Mouse (Mus musculus) thymus, postnatal 10 days (tissue): Measurements from ENCODE around the gene Camk1g.

ENCODE experiments used
- DNase-seq, 2 experiments: peaks; one replicate each; pipeline ENCODE4 v3.0.0; 2021; ENCODE audit warnings: low spot score in 2 of 2

The Camk1g gene

GRCm38 (mm10) chr1:193303096-193303495 is 67.0 kb downstream of the Camk1g start:
- no peak for DNase-seq

DNA sequence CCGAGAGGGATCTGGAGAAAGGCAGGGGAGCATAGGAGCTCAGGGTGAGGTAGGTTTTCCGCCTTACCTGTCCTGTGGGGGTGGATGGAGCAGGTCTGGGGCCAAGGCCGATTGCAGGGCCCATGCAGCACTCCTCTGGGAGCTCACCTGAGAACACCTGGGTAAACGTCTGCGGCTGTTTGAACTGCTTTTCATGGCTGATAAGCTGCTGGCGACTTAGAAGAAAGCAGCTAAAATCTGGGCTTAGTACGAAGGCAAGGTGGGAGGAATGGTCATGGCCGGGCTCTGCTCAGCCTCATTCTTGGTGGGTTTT is 68.0 kb downstream of the Camk1g start:
- no peak for DNase-seq

DNA sequence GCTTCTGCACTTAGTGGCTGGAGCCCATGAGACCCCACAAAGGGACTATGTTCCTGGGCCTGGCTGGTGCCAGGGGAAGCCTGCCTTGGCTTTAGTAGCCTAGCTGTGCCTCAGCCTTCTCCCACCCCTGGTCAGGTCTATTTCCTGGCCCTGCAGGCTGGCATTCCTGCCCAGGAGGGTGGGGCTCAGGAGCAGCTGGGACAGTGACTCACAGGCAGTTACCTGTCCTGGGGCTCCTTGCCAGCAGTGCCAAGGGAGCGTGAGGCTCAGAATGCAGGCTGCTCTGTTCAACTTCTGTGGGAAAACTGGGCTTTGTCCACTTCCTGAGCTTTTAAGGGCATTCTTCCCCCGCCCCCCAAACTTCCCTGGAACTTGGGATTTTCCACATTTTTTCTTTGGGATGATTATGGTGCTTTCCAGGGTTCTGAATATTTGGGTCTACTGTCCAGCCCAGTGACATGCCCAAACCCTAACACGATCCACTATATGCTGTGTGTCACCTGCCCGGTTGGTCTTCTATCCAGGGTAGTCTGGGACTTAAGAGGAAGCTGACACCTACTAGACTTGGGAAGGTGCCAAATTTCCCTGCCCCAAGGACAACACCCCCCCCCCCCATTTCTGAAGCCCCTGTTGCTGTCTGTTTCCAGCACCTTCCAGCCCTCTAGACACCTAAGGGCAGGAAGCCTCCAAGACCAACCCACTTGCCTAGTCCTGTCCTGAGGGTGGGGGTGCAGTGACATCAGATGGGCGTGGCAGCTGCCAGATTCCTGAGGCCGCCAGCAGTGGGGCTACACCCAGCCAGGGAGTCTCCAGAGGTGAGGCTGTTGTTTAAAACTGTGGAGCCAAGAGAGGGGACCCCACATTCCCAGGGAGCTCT is 68.6 kb downstream of the Camk1g start:
- no peak for DNase-seq

- no peak for DNase-seq
Observed at GRCm38 (mm10) chr1:193299995-193300394, 70.1 kb downstream of the Camk1g start.

DNA sequence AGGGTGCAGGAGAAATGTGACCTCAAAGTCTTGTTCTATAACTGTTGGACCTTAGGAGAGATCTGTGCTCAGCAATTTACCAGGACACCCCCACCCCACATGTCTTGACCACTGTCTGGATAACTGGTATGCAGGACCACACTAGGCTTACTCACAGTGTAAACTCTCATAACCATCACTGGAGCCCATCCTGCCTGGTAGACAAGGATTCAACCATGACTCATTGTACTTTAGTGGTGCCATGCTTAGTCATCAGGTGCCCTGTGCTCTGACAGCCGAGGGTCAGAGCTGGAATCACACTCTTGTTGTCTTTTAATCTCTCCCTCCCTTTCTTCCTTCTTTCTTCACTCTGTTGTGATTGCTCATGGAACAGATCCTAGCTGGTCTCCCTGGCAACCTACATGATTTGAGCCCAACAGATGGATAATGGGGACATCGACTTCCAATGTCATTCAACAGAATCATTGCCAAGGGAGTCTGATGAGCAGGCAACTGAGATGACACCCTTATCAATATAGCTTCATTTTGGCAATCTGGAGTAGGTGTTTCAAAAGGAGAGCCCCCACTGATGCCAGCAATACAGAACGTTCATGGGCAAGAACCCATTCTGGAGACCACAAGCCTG is 71.8 kb downstream of the Camk1g start:
- DNase-seq: no peak
